In the genomic region with DNA sequence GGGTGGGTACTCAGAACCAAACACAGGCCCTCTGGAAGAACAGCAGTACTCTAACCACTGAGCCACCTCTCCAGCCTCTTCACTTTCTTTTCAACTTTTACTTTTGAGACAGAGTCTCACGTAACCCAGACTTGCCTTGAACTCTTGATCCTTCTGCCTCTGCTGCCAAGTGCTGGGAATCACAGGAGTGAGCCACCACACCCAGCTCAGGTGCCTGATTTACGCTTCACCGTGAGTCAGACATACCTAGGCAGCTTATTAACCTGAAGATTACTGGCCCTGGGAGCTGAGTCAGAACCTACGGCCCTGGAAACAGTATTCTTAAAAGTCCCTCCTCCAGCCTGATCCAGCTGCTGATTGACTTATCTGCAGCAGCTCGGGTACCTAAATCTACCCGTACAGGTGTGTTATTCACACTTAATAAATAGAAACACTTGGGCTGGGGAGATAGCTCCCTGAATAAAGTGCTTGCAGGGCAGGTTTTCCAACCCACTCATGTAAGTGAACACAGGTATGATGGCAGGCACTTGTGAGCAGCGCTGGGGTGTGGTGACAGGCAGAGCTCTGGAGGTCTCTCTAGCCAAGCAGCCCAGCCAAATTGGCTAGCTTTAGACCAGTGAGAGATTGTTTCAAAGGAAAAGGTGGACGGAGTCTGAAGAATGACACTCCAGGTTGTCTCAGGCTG, we compare ENCODE assay signal across 14 mouse cellular contexts.
DNase-seq lines count a peak whose midpoint lies in the region; ATAC-seq and TF ChIP-seq lines count a peak whose summit lies in the region.
"Had no signal": no experiment of that assay in that cellular context is flagged by ENCODE, and none has a peak within 500 bp of the region (broad histone marks: within the 10 kb centered on the region; RNA-seq: fewer than 3 reads in every experiment).

No protein-coding gene starts in this region.

- no peaks in the 10 kb centered on the region for H3K27me3 ChIP-seq in kidney, embryonic 16.5 days (ENCODE audit: insufficient read depth, low read length)
- H3K27me3 ChIP-seq in lung, embryonic 15.5 days = no peaks in the 10 kb centered on the region
- H3K27me3 ChIP-seq in lung, embryonic 16.5 days (ENCODE audit: control insufficient read depth, insufficient read depth, low read depth, low read length) = no peaks in the 10 kb centered on the region
- H3K27me3 ChIP-seq in midbrain, embryonic 15.5 days (replicated peaks) = no peaks in the 10 kb centered on the region
- H3K27me3 ChIP-seq: midbrain, embryonic 12.5 days had no signal

- no peak overlapping the region for H3K4me3 ChIP-seq in kidney, embryonic 16.5 days (ENCODE audit: low read length)
- H3K4me3 ChIP-seq in lung, embryonic 15.5 days = no peak overlapping the region
- no peak overlapping the region for H3K4me3 ChIP-seq in lung, adult 2 months (replicated peaks; ENCODE audit: extremely low read depth, low read depth, low read length)
- H3K4me3 ChIP-seq in lung, embryonic 16.5 days (ENCODE audit: low read length) = no peak overlapping the region
- no peak overlapping the region for H3K4me3 ChIP-seq in midbrain, embryonic 15.5 days
- H3K4me3 ChIP-seq: hindbrain, embryonic 10.5 days; midbrain, embryonic 12.5 days had no signal

- no peak overlapping the region for H3K9ac ChIP-seq in kidney, embryonic 16.5 days (replicated peaks; ENCODE audit: low read length)
- H3K9ac ChIP-seq in lung, embryonic 15.5 days = no peak overlapping the region
- H3K9ac ChIP-seq in lung, embryonic 16.5 days (ENCODE audit: low read length) = no peak overlapping the region
- H3K9ac ChIP-seq in midbrain, embryonic 15.5 days = no peak overlapping the region
- H3K9ac ChIP-seq: liver, embryonic 14.5 days; midbrain, embryonic 12.5 days had no signal

- peaks cover 37% of the 10 kb centered on the region for H3K4me1 ChIP-seq in kidney, embryonic 16.5 days (ENCODE audit: insufficient read depth, low read length)
- peaks cover 37% of the 10 kb centered on the region for H3K4me1 ChIP-seq in lung, embryonic 15.5 days
- peaks cover 24% of the 10 kb centered on the region for H3K4me1 ChIP-seq in lung, adult 2 months (ENCODE audit: control insufficient read depth, insufficient read depth, low read length)
- peaks cover 33% of the 10 kb centered on the region for H3K4me1 ChIP-seq in lung, embryonic 16.5 days (replicated peaks; ENCODE audit: control insufficient read depth, insufficient read depth, low read length)
- H3K4me1 ChIP-seq in midbrain, embryonic 15.5 days = peaks cover 15% of the 10 kb centered on the region; the same call in 1 of the 2 replicates

- TF ChIP-seq POLR2A in lung, adult 2 months (IDR thresholded peaks at IDR 0.05; ENCODE audit: borderline replicate concordance, extremely low read depth, low read depth, low read length) = no peak

- H3K36me3 ChIP-seq in kidney, embryonic 16.5 days (ENCODE audit: insufficient read depth, low read length) = no peaks in the 10 kb centered on the region
- H3K36me3 ChIP-seq in lung, embryonic 15.5 days = no peaks in the 10 kb centered on the region
- H3K36me3 ChIP-seq in lung, embryonic 16.5 days (ENCODE audit: control insufficient read depth, insufficient read depth, low read length) = 0 out of 2 replicates have a peak, but pooled peaks cover 3% of the 10 kb centered on the region
- H3K36me3 ChIP-seq in midbrain, embryonic 15.5 days (replicated peaks) = no peaks in the 10 kb centered on the region
- H3K36me3 ChIP-seq: midbrain, embryonic 12.5 days had no signal

- H3K4me2 ChIP-seq in kidney, embryonic 16.5 days (replicated peaks; ENCODE audit: low read depth, low read length) = no peak overlapping the region
- H3K4me2 ChIP-seq in lung, embryonic 15.5 days = no peak overlapping the region
- no peak overlapping the region for H3K4me2 ChIP-seq in lung, embryonic 16.5 days (ENCODE audit: low read depth, low read length)
- H3K4me2 ChIP-seq in midbrain, embryonic 15.5 days = no peak overlapping the region
- H3K4me2 ChIP-seq: midbrain, embryonic 12.5 days had no signal

- H3K27ac ChIP-seq in kidney, embryonic 16.5 days (ENCODE audit: low read length) = no peak overlapping the region
- peak overlapping the region; percentile 60 for H3K27ac ChIP-seq in lung, embryonic 15.5 days
- peak overlapping the region; percentile 75 for H3K27ac ChIP-seq in lung, embryonic 16.5 days (ENCODE audit: low read length)
- H3K27ac ChIP-seq in midbrain, embryonic 15.5 days = no peak overlapping the region
- H3K27ac ChIP-seq: hindbrain, embryonic 10.5 days; liver, embryonic 14.5 days; midbrain, embryonic 12.5 days had no signal

- no peaks in the 10 kb centered on the region for H3K9me3 ChIP-seq in kidney, embryonic 16.5 days (ENCODE audit: low read length)
- no peaks in the 10 kb centered on the region for H3K9me3 ChIP-seq in lung, embryonic 15.5 days
- H3K9me3 ChIP-seq in lung, embryonic 16.5 days (ENCODE audit: control insufficient read depth, low read length) = no peaks in the 10 kb centered on the region
- no peaks in the 10 kb centered on the region for H3K9me3 ChIP-seq in midbrain, embryonic 15.5 days
- H3K9me3 ChIP-seq: hindbrain, embryonic 10.5 days; midbrain, embryonic 12.5 days had no signal

- no peak for TF ChIP-seq CTCF in lung, adult 2 months (IDR thresholded peaks at IDR 0.05; ENCODE audit: insufficient read depth, low read length)

- no peak for DNase-seq in kidney, adult 18-20 months
- DNase-seq in lung, adult 2 months = no peak
- DNase-seq: adrenal gland, adult 8-10 months; cerebellum, adult 8-10 months; right cerebral cortex, postnatal 25 days; thymus, postnatal 25 days had no signal

- 77% methylated on average over 8 of the region's 8 CpGs for WGBS in kidney, embryonic 16.5 days
- WGBS in lung, embryonic 15.5 days = 61% methylated on average over 8 of the region's 8 CpGs
- WGBS in lung, adult 2 months = 62% methylated on average over 8 of the region's 8 CpGs
- 67% methylated on average over 8 of the region's 8 CpGs for WGBS in lung, embryonic 16.5 days
- WGBS in midbrain, embryonic 15.5 days = 94% methylated on average over 8 of the region's 8 CpGs

- 0 out of 2 replicates have a peak, but pooled peaks have one; percentile 39 for ATAC-seq in kidney, embryonic 16.5 days (ENCODE audit: low FRiP score, low TSS enrichment)
- ATAC-seq in lung, embryonic 15.5 days (ENCODE audit: borderline replicate concordance, extremely low read depth, low FRiP score, low TSS enrichment) = no peak
- ATAC-seq in lung, embryonic 16.5 days (ENCODE audit: low read depth) = peak; percentile 58
- no peak for ATAC-seq in megakaryocyte-erythroid progenitor cell, adult 5-6 weeks (replicated peaks; ENCODE audit: low FRiP score, low TSS enrichment, poor library complexity, severe bottlenecking)
- no peak for ATAC-seq in midbrain, embryonic 15.5 days (replicated peaks)

Comparison
In these comparisons a context has a peak if more than half of its experiments do, and no peak if none do; other contexts are left out.
1. ATAC-seq: peak in kidney, embryonic 16.5 days (single experiment) and lung, embryonic 16.5 days (single experiment); none in lung, embryonic 15.5 days (single experiment), megakaryocyte-erythroid progenitor cell, adult 5-6 weeks (single experiment) and midbrain, embryonic 15.5 days (single experiment).
2. H3K27ac ChIP-seq: peak in lung, embryonic 15.5 days (single experiment) and lung, embryonic 16.5 days (single experiment); none in kidney, embryonic 16.5 days (single experiment) and midbrain, embryonic 15.5 days (single experiment).